Mouse (Mus musculus) stomach, postnatal 0 days (tissue): ENCODE measurements at regions not wholly inside any gene's neighbourhood (a gene's known extent, or its start where the extent isn't known, plus 50 kb on each side); places are given as distances from the start of the nearest gene placed in this dataset.

Source experiments
- CTCF ChIP-seq: IDR thresholded peaks from 2 replicates; pipeline ENCODE4 v1.5.1; 2016; ENCODE audit warnings: antibody characterized with exemption, low read depth, mild to moderate bottlenecking, moderate library complexity
- EP300 ChIP-seq: optimal IDR thresholded peaks from 2 replicates; pipeline ENCODE3; 2016; ENCODE audit warnings: antibody characterized with exemption

DNA sequence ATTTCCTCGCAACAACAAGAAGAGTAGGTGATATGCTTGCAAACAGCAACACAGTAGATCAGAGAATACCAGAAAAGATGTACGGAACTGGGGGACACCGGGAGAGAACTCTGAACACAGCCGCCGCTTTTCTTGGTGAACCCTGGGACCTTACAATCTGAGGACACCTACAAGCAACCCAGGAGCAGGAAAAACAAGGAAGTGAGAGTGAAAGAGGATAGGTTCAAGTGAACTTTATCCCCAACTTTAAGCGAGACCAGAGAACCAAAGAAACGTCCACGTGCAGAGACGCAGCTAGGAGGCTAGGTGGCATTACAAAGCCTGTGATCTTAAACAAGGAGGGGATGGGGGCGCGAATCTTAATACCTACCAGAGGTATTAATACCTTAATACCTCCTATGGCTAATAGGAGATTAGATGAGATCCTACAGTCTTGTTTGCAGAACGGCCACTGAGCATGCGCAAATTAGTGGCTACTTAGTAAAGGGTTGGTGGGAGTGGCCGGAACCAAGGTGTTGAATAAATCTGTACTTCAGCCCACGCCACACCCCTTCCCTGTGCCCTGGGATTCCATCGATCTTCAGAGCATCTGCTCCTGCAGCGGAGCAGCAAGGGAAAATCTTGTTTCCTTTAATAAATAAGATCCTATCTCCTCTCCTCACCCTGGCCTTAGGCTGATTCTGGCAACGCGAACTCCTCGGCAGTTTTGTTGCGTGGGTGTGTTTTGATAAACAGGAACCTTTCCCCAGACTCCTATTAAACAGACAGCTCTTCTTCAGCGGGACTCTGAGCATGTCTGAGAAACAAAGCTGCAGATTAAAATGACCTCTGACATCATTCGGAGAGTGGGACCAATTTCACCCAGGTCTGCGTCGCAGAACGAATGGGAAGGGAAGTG is 64.6 kb upstream of the Cdh5 start:
- TF ChIP-seq CTCF (no peak), EP300 (no peak)
